Mouse (Mus musculus): ENCODE measurements around the gene Pik3c2b.

- TF ChIP-seq POLR2A (IDR thresholded peaks at IDR 0.05; ENCODE audit: borderline replicate concordance, low read depth, low read length) (no peak), CTCF (IDR thresholded peaks at IDR 0.05; ENCODE audit: low read depth, low read length) (no peak)
Measured at GRCm38 (mm10) chr1:133029744-133030143, 15.7 kb upstream of the Pik3c2b start.

Data from bone marrow macrophage, adult 2 months (primary cell).